Mouse (Mus musculus): ENCODE results near the gene Lyzl6. TPM values are rescaled to one million over a fixed set of nuclear protein-coding genes. Genes with fewer than 3 reads are reported as not detected.

Lyzl6 gene
- not detected for polyA plus RNA-seq (2017; shearing (Covaris generic))

DNA sequence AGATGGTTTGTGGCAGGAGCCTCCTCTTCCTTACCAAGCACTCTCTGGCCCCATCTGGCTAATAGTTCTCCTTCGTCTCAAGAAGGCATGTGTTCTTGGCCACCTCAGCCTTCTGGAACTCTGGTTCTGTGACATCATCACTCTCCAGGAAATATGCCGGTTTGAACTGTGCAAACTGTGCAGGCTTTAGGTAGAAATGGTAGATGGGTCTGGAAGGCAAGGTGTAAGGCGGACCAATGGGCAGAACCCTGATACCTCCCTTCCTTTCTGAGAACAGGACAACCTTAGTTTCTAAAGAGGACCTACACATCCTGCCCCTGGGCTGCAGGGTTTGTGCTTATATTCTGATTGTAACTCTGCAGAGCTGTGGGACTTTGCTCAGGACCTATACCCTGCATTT, at the start of gene Lyzl6:
TSS of gene Lyzl6 (minus strand) at position 101 of the 400 bp plus-strand sequence.

DNA sequence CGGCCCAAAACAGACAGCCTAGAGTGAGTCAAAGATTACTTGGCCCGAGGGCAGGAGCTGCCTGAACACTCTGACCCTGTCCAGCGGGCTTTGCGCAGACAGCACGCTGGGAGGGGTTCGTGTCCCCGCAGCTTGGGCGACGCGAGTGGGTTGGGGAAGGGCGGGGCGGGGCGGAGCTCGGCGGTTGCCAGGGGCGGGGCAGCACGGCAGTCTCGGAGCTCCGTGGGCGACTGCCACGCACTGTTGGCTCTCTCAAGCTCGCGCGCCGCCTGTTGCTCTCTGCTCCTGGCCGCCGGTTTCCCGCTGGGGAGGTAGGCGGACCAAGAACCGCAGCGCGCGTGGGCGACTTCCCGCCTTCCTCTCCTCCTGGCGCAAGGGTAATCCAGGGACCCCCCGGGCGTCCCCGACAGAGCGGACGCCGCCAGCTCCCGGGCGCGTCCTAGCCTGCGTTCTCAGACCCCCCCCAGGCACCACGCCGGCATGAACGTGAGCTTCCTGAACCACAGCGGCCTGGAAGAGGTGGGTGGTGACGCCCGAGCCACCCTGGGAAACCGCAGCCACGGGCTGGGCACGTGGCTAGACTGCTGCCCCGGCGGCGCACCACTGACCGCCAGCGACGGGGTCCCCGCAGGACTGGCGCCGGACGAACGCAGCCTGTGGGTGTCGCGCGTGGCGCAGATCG, 10.8 kb upstream of the Lyzl6 start, which contains the start of gene Rprml:
TSS of gene Rprml (plus strand) at position 270 of the 682 bp plus-strand sequence.

DNA sequence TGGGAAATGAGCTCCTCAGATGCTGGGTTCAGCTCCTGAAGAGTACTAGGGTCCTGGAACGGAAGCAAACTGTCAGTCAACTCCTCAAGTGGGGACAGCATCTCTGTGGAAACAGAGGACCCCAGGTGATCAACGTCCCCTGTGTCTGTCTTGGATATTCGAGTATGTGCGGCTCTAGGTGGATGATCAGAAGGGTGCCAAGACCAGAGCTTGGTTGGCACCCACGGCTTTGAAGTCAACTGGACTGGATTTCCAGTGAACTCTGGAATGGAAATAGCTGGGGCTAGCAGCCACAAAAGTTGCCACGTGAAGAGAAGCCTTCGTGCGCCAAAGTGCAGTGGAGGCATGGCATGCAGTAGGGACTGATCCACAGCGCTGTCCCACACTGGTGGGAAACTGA, 17.6 kb downstream of the Lyzl6 start, which contains the start of gene Gm884:
TSS of gene Gm884 (minus strand) at position 101 of the 400 bp plus-strand sequence.

Other genes starting within 250 kb of the Lyzl6 start
- 40.3 TPM for gene Plekhm1, start 226.2 kb downstream of the Lyzl6 start, polyA plus RNA-seq (2017; shearing (Covaris generic))
- not detected for gene Lrrc37a, start 134.3 kb downstream of the Lyzl6 start, polyA plus RNA-seq (2017; shearing (Covaris generic))
- gene Gm884, start 17.8 kb downstream of the Lyzl6 start, polyA plus RNA-seq (2017; shearing (Covaris generic)) = not detected
- gene Rprml, start 10.7 kb upstream of the Lyzl6 start, polyA plus RNA-seq (2017; shearing (Covaris generic)) = not detected
- 93.0 TPM for gene Gosr2, start 59.0 kb upstream of the Lyzl6 start, polyA plus RNA-seq (2017; shearing (Covaris generic))
- not detected for gene Wnt9b, start 110.9 kb upstream of the Lyzl6 start, polyA plus RNA-seq (2017; shearing (Covaris generic))
- 0.34 TPM for gene Wnt3, start 135.3 kb upstream of the Lyzl6 start, polyA plus RNA-seq (2017; shearing (Covaris generic))